Mouse (Mus musculus) T-helper 2 cell (primary cell): ENCODE results near the gene Fshb.

ENCODE experiments used
- in situ Hi-C: fragments of 300-600 bp; cut with MboI, MseI; formaldehyde crosslinking; loops from one replicate; pipeline ENCODE4 v1.15.1; 2025; ENCODE audit warnings: high pct_unique_total_duplicates

Fshb gene

GRCm38 (mm10) chr2:107059556-107059955, at the start of gene Fshb:
Gene Fshb, minus strand, starts transcription at chr2:107059656.
- in situ Hi-C loops, result no loop called here

GRCm38 (mm10) chr2:107084256-107084655, 24.8 kb upstream of the Fshb start:
- in situ Hi-C loops, result no loop called here

GRCm38 (mm10) chr2:107083071-107083885, 23.8 kb upstream of the Fshb start:
- in situ Hi-C loops, result no loop called here

GRCm38 (mm10) chr2:107063260-107063659, 3.8 kb upstream of the Fshb start:
- in situ Hi-C loops, result no loop called here

- in situ Hi-C loops, result no loop called here
Measured at GRCm38 (mm10) chr2:107045955-107046354, 13.5 kb downstream of the Fshb start.

GRCm38 (mm10) chr2:107040816-107041215, 18.6 kb downstream of the Fshb start:
- in situ Hi-C loops, result no loop called here

- in situ Hi-C loops, result no loop called here
Measured at GRCm38 (mm10) chr2:107035980-107036379, 23.5 kb downstream of the Fshb start.

- in situ Hi-C loops, result no loop called here
Measured at GRCm38 (mm10) chr2:107024694-107025093, 34.8 kb downstream of the Fshb start.

GRCm38 (mm10) chr2:107022713-107023112, 36.7 kb downstream of the Fshb start:
- in situ Hi-C loops, result no loop called here

GRCm38 (mm10) chr2:107019331-107019730, 40.1 kb downstream of the Fshb start:
- in situ Hi-C loops, result no loop called here

- in situ Hi-C loops, result no loop called here
Measured at GRCm38 (mm10) chr2:107013161-107013560, 46.3 kb downstream of the Fshb start.

GRCm38 (mm10) chr2:107012318-107012717, 47.1 kb downstream of the Fshb start:
- in situ Hi-C loops, result no loop called here

- in situ Hi-C loops, result no loop called here
Measured at GRCm38 (mm10) chr2:107010160-107010559, 49.3 kb downstream of the Fshb start.

- in situ Hi-C loops, result no loop called here
Measured at GRCm38 (mm10) chr2:107006378-107006777, 53.1 kb downstream of the Fshb start.
